Mouse (Mus musculus) stomach, postnatal 0 days (tissue): ENCODE measurements around the gene Esr1. TPM values are rescaled to one million over a fixed set of nuclear protein-coding genes. Genes with fewer than 3 reads are reported as not detected.

ENCODE experiments used
- ATAC-seq: fragments of 200-750 bp; cut with Nextera tagmentation; 2 replicates; pipeline ENCODE4 v1.8.0; 2017; ENCODE audit not compliant: low FRiP score, low TSS enrichment
- DNase-seq: peaks from one replicate; pipeline ENCODE4 v3.0.0-alpha.2; 2016; ENCODE audit warnings: low spot score
- H3K27ac ChIP-seq: fragments of 300-500 bp; sonication (generic); replicated peaks from 2 replicates; pipeline ENCODE4 v1.5.1; 2014; ENCODE audit warnings: mild to moderate bottlenecking, control low read depth
- H3K27me3 ChIP-seq: fragments of 300-500 bp; sonication (generic); 2 replicates; pipeline ENCODE4 v1.6.1; 2014; ENCODE audit warnings: low read length; ENCODE audit not compliant: control insufficient read depth, insufficient read depth
- H3K36me3 ChIP-seq: fragments of 300-500 bp; sonication (generic); 2 replicates; pipeline ENCODE4 v1.6.1; 2014; ENCODE audit warnings: low read length, mixed read lengths; ENCODE audit not compliant: control insufficient read depth, insufficient read depth
- H3K4me1 ChIP-seq: fragments of 300-500 bp; sonication (generic); replicated peaks from 2 replicates; pipeline ENCODE4 v1.6.1; 2014; ENCODE audit warnings: antibody characterized with exemption; ENCODE audit not compliant: control insufficient read depth, insufficient read depth
- H3K4me2 ChIP-seq: fragments of 300-500 bp; sonication (generic); replicated peaks from 2 replicates; pipeline ENCODE4 v1.6.1; 2014; ENCODE audit warnings: low read depth, mild to moderate bottlenecking, control low read depth, moderate library complexity
- H3K4me3 ChIP-seq: fragments of 300-500 bp; sonication (generic); 2 replicates; pipeline ENCODE4 v1.5.1; 2014; ENCODE audit warnings: low read depth, low read length, control low read depth
- H3K9ac ChIP-seq: fragments of 300-500 bp; sonication (generic); 2 replicates; pipeline ENCODE4 v1.6.1; 2014; ENCODE audit warnings: mild to moderate bottlenecking, low read length, control low read depth, mixed read lengths
- H3K9me3 ChIP-seq: fragments of 300-500 bp; sonication (generic); 2 replicates; pipeline ENCODE4 v1.6.1; 2016; ENCODE audit warnings: low read length; ENCODE audit not compliant: control insufficient read depth
- CTCF ChIP-seq: IDR thresholded peaks from 2 replicates; pipeline ENCODE4 v1.5.1; 2016; ENCODE audit warnings: antibody characterized with exemption, low read depth, mild to moderate bottlenecking, moderate library complexity
- EP300 ChIP-seq: optimal IDR thresholded peaks from 2 replicates; pipeline ENCODE3; 2016; ENCODE audit warnings: antibody characterized with exemption
- WGBS: fragments of 180-500 bp; shearing (Covaris S2); extraction: QIAGEN DNeasy Blood & Tissue Kit; methylation state at CpG from one replicate; pipeline ENCODE4 v1.1.7; 2014; 5-methylcytosine and 5-hydroxymethylcytosine counted together
- polyA plus RNA-seq: library from polyadenylated mRNA; unstranded; fragments of >200 nt; fragmentation: Nextera tagmentation; extraction: Ambion mirVana; gene quantifications from 2 replicates; pipeline ENCODE4 v1.2.1, GENCODE M21; 2015

Gene Esr1
- polyA plus RNA-seq, 1 experiment from 2014 or later: 0.57 TPM

DNA sequence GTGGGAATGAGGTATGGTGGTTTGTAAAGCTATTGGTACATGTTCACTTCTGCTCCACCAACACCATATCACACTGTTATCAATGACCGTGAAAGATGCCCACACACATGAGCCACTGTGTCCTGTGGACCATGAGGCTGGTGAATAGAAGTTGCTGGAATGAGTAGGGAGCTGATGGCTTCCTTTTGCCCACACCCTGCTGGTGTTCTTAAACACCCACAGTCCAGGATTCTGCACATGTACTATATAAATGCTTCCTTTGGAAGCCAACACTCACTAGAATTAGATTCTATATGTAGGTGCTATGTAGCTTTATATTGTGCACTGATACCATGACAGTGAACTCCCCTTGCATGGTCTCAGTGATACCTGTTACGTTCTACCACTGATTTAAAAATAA lies 365.2 kb downstream of the Esr1 start:
- H3K9me3 ChIP-seq: no peaks in the 10 kb centered on the region
- H3K4me2 ChIP-seq: no peak overlapping the region
- H3K27me3 ChIP-seq: no peaks in the 10 kb centered on the region
- H3K9ac ChIP-seq: no peak overlapping the region
- no peak overlapping the region for H3K4me3 ChIP-seq
- no peak overlapping the region for H3K27ac ChIP-seq
- ATAC-seq (no peak), DNase-seq (no peak)
- WGBS: 88% methylated on average over 2 of the region's 2 CpGs
- no peak for TF ChIP-seq CTCF
- H3K4me1 ChIP-seq: no peaks in the 10 kb centered on the region
- H3K36me3 ChIP-seq: no peaks in the 10 kb centered on the region

DNA sequence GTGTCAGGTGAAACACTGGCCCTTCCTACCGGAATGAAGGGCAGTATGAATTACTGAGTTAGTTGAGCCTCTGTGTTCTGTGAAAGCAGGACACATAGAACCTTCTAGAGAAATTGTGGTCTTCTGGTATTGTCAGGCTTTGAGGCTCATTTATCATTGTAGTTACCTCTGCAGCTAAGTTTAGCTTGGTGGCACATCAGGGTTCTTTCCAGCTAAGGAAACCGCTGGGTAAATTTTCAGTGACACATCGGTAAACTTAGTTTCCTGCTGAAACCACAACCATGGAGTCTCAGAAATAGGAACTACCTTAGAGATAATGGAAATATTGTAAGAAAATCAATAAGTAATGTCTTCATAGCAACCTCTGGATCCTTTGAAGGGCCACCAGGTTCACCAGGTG lies 366.0 kb downstream of the Esr1 start:
- H3K4me1 ChIP-seq: no peaks in the 10 kb centered on the region
- TF ChIP-seq CTCF: no peak
- no peak for TF ChIP-seq EP300
- H3K4me2 ChIP-seq: no peak overlapping the region
- H3K9ac ChIP-seq: no peak overlapping the region
- no peaks in the 10 kb centered on the region for H3K36me3 ChIP-seq
- WGBS: 88% methylated on average over 3 of the region's 3 CpGs
- no peak for DNase-seq
- no peak overlapping the region for H3K4me3 ChIP-seq
- no peaks in the 10 kb centered on the region for H3K9me3 ChIP-seq
- no peaks in the 10 kb centered on the region for H3K27me3 ChIP-seq
- H3K27ac ChIP-seq: no peak overlapping the region
- no peak for ATAC-seq

- Histone ChIP-seq H3K4me3 (no peak overlapping the region), H3K27me3 (no peaks in the 10 kb centered on the region), H3K27ac (no peak overlapping the region), H3K36me3 (no peaks in the 10 kb centered on the region), H3K9ac (no peak overlapping the region), H3K4me2 (no peak overlapping the region), H3K4me1 (no peaks in the 10 kb centered on the region), H3K9me3 (no peaks in the 10 kb centered on the region)
- ATAC-seq: no peak
- TF ChIP-seq EP300 (no peak), CTCF (no peak)
- DNase-seq: no peak
- 61% methylated on average over 2 of the region's 2 CpGs for WGBS
These were observed 372.5 kb downstream of the Esr1 start for GRCm38 (mm10) chr10:4983919-4984318.

DNA sequence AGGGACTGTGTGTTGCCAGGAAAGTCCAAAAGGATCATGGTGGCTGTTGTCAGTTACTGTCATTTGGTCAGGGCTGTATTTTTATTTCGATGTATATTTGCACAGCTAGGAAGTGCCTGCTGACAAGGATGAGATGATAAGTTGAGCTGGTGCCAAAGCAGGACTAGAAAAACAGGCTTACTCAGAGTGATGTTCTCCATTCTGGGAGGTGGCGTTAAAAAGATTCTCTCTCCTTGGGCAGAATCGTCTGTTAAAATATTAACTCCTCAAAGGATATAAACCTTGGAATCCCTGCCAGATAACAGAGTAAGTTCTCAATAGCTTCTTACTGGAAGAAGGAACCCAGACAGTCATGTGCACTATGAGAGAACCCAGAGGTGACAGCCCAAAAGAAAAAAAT lies 382.4 kb downstream of the Esr1 start:
- Histone ChIP-seq H3K27me3 (no peaks in the 10 kb centered on the region), H3K9ac (no peak overlapping the region), H3K4me2 (no peak overlapping the region), H3K4me1 (no peaks in the 10 kb centered on the region), H3K4me3 (no peak overlapping the region), H3K36me3 (no peaks in the 10 kb centered on the region), H3K27ac (no peak overlapping the region), H3K9me3 (no peaks in the 10 kb centered on the region)
- no peak for DNase-seq
- no peak for ATAC-seq
- no peak for TF ChIP-seq EP300
- no peak for TF ChIP-seq CTCF
- WGBS: 45% methylated on average over 3 of the region's 3 CpGs

DNA sequence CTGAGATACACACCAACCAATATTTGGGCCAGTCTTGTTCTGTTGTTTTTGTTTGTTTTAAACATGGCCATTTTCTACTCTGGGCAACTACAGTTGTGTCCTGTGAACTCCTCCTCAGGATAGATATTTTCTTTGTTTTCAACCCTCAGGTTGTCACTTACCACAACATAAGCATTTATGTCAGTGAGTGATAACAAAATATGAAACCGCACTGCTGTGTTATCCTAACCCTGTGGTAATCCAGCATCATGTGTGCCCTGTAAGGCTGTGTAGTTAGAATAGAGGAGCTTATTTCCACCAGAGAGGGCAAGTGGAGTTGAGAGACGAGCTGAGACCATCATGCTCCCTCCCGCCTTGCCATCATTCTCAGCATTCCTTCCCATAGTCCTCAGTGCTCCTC lies 385.2 kb downstream of the Esr1 start:
- H3K27me3 ChIP-seq: no peaks in the 10 kb centered on the region
- no peak overlapping the region for H3K27ac ChIP-seq
- H3K4me1 ChIP-seq: no peaks in the 10 kb centered on the region
- H3K9ac ChIP-seq: no peak overlapping the region
- H3K4me2 ChIP-seq: no peak overlapping the region
- ATAC-seq (no peak), DNase-seq (no peak)
- no peak overlapping the region for H3K4me3 ChIP-seq
- H3K36me3 ChIP-seq: no peaks in the 10 kb centered on the region
- no peaks in the 10 kb centered on the region for H3K9me3 ChIP-seq
- TF ChIP-seq CTCF: no peak
- TF ChIP-seq EP300: no peak
- 83% methylated on average over 3 of the region's 3 CpGs for WGBS

DNA sequence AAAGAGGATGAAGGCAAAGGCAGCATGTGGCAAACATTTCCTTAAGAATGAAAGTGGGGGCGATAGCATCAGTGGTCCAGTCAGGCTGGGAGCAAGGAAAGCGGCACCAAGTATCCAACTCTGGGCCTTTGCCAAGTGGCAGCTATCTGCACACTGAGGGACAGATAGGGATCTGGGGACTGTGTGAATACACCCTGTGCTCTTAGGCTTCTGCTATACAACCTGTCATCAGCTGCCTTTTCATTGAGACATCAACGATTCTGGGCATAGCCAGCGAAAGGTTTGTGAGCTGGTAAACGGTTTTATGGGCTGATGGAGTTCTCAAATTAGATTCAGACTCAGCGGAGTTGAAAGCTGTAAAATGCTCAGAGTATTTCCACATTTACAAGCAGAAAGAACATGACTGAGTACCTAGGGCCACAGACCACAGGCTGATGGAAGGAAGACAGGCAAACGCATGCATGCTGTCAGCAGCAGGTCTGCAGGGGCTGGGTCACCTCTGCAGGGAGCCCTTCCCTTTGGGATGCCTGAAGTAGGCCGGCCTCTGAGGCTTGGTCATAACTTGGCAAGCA lies 397.5 kb downstream of the Esr1 start:
- WGBS: 79% methylated on average over 8 of the region's 8 CpGs

More for the DNA sequence above, 397.5 kb downstream of the Esr1 start:
- H3K27ac ChIP-seq: no peak overlapping the region
- H3K4me1 ChIP-seq: no peaks in the 10 kb centered on the region
- DNase-seq: no peak
- H3K9me3 ChIP-seq: no peaks in the 10 kb centered on the region
- no peak overlapping the region for H3K4me2 ChIP-seq
- H3K27me3 ChIP-seq: no peaks in the 10 kb centered on the region
- no peak for ATAC-seq
- H3K9ac ChIP-seq: no peak overlapping the region
- no peaks in the 10 kb centered on the region for H3K36me3 ChIP-seq
- H3K4me3 ChIP-seq: no peak overlapping the region
- TF ChIP-seq CTCF (no peak), EP300 (no peak)
